Mouse (Mus musculus): ENCODE measurements around the gene Fibp. TPM values are rescaled to one million over a fixed set of nuclear protein-coding genes. Genes with fewer than 3 reads are reported as not detected.

The Fibp gene
- total RNA-seq, 4 experiments from 2014 or later: 95.6 to 139 (median 110) TPM

GRCm38 (mm10) chr19:5432992-5433852, 27.2 kb upstream of the Fibp start:
- DNase-seq: peak; percentile 53

DNA sequence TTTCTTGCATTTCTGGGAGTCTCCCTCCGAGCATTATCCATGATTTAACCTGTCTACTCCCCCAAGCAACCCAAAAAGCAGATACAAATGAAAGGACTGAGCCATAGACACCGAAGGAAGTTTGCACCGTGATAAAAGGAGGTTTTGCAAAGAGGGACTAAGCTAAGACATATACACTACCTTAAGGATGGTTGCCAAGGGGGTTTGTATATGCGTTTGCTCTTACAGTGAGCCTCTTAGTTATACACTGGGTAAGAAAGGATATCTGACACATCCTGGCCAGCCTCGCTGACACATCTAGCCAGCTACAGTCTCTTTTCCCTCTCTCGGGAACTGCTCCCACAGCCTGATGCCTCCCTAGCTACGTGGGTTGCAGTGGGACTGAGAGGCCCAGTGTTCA, 26.5 kb upstream of the Fibp start:
- DNase-seq: no peak

DNA sequence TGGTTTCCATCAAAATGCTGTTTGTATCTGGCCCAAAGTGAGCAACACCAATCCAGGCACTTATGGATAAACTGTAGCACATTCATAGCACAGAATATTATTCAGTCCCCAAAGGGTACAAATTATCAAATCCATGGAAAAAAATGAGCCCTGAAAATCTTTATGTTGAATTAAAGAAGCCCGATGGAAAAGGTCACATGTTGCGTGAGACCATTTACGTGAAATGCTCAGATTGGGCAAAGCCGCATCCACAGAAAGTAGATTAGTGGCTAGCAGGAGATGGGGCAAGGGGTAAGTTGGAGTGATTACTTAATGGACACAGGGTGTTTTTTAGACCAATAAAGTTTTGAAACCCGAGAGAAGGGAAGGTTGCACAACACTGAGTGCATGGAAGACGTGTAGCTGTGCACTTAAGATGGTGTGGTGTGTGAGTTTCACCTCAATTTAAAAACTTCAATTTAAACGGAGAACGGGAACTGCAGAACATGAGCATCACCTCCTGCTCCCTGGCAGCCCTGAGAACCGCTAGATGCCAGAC, 16.0 kb upstream of the Fibp start:
- no peak for DNase-seq

DNA sequence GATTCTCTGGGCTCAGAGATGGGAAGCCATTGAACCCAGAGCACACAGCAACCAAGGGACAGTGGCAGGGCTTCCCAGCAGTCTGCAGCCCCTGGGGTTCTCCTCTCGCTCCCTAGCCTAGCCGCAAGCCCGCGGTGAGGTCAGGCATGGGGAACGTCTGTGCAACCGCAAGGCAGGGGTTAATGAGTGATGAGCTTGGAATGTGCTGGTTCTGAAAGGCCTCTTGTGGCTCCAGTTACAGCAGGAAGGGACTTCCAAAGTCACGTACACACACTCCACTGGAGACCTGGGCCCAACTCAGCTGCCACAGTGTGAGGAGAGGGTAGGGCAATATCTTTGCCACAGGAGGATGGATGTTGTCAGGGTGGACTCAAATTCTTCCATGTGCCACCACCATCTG, 15.5 kb upstream of the Fibp start:
- DNase-seq: no peak

GRCm38 (mm10) chr19:5445747-5446146, 14.7 kb upstream of the Fibp start:
- no peak for DNase-seq

DNA sequence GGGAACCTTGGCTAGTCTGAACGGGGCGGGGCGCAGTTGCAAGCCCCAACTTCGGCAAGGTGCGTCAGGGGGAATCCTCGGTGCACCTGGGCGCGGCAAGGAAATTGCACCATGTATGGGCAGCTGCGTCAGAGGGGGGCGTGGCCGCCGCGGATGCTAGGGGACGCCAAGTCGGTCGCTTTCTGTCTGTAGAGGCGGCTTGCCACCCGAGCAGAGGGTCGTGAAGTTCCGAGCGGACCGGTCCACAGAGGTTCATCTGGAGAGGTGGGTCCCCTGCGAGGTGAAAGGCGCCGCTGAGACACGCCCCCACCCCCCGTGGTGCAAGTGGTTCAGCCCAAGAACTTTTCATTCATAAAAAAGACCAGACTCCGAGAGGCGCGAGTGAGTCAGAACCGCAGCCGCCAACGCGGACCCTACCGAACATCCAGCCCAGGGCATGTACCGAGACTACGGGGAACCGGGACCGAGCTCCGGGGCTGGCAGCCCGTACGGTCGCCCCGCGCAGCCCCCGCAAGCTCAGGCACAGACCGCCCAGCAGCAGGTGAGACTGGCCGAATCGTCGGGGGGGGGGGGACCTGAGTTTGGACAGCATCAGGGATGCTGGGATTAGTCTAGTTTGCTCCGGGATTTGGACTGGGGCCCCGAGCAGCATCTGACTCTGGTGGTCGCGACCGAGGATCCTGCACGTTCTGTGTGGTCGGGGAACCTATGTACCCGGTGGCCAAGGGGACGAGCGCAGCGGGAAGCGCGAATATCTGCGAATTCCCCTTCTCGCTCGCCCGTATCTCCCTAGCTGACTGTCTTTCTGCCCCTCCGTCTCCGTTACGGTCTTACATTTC, 12.7 kb upstream of the Fibp start, which contains the start of gene Fosl1:
Fosl1 (plus strand) TSS at position 33 of the 839 bp plus-strand sequence.
- no peak for DNase-seq

DNA sequence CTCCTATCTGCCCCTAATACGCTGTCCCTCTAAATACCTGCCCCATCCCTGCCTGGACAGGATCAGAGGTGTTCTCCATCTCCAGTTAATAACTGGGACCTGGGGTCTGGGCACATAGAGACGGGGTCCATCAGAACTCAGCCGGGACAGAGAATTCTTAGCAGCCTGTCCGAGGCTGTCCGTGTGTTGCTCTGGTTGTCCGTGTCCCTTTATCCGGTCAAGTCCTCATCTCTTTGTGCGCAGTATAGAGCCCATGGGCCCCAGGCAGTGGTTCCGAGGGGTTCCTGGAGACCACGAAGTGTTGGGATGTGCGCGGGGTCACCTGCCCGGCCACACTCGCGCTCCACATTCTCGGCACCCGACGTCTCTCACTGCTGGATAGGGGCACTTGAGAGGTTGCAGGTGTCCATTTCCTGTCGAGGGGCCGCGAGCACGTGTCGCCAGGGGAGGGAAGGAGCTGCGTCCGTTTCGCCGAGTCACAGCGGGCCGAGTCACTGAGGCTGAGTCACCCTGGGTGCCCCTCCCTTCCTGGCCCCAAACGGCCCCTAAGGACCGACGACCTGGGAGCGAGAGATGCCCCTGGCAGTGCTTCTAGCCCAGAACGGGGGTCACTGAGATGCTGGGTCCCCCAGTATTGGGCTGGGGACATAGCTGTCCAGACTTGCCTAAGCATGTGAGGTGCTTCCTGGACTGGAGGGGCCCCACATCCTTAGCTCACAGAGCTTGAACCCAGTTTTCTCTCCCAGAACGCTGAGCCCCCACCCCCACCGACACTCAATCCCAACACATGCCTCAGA, 11.9 kb upstream of the Fibp start:
- no peak for DNase-seq

- DNase-seq: no peak
Observed at GRCm38 (mm10) chr19:5449673-5450072, 10.7 kb upstream of the Fibp start.

- no peak for DNase-seq
Observed at GRCm38 (mm10) chr19:5451766-5452165, 8.6 kb upstream of the Fibp start.

GRCm38 (mm10) chr19:5455037-5455436, 5.4 kb upstream of the Fibp start:
- no peak for DNase-seq

GRCm38 (mm10) chr19:5455568-5455967, 4.8 kb upstream of the Fibp start:
- DNase-seq: no peak

DNA sequence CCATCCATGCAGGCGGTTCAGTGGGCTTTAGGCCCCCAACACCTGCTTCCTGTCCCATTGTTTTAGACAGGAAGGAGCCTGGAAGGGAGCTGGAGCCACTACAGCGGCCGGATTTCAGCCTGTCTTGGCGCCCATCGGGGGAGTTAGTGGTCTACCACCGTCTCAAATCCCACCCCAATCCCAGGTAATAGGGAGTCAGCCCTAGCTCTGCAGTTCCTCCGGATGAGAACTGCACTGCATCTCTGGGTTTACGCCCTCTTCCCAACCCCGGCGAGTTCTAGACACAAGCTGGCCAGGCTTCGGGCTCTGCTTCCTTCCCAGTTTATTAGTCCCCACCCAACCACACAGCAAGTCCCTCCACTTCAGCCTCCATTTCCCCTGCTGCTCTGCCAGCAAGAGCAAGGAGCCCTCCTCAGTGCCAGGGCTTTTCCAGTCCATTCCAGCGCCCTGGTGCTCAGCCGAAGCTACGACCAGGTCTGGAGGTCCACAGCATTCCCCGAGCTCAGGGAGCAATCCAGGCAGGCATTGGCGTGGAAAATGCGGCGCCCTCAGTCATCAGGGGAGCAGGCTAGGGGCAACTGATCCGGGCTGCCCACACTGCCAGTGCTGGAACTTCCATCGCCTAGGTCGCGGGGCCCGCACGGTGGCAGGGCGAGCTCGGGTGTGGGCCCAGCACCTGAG, 4.0 kb upstream of the Fibp start:
- no peak for DNase-seq

DNA sequence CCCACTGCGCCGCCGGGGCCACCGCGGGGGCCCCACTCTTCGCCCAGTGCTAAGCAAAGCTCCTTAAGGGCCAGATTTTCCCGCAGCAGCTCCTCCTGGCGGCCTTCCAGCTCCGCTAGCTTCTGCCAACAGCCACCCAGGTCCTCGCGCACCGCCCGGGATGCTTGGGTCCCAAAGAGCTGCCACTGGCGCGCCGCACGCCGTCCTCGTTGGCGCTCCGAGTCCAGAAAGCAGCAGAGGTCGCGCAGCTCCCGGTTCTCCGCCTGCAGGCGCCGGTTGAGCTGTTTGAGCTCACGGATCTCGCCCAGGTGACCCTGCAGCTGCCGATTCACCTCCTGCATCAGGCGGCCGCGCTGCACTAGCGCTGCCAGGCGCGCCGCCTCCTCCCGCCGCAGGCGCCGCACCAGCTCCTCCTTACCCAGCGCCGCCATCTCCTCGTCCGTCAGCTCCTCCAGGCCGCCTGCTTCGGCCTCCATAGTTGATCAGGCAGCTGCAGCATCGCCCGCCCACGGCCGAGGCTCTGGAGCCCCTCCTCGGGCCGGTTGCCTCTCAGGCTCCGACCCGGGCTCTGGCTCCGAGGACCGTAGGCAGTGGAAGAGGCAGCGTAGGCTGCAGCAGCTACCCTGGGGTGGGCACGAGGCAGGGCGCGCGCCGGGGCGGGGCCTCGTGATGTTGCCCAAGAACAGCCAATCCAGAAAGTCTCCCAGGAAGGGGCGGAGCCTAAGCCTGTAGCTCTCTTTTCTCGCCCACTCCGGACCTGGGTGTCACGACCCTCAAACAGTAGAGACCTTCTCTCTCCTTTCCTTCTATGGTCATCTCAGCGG, 3.3 kb upstream of the Fibp start:
- DNase-seq: peak; percentile 93

DNA sequence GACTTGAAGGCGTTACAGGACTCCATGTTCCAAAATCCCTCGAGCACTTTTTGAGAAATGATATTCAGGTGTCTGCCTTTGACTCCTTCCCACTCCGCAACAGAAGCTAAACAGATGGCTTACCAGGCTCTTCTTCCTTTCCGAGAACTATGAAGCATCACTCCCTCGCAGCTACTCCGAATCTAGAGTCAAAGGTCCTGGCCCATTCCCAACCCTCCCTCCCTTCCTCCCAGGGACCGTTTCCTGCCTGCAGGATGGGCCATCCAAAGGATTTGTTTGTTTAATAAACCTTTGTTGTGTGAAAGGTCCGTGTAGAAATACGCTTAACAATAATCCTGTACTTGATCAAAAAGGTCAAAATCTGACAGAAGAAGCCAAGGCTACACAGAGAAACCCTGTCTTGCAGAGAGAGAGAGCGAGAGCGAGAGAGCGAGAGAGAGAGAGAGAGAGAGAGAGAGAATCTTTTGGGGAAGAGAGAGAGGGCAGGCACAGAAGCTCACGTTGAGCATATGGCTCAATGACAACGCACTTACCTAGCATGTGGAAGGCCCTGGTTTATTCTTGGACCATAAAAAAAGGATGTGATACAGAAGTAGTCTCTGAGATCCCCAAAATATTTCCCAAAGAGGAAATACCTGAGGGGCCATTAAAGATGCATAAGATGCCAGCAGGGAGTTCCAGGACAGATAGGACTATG, 2.5 kb upstream of the Fibp start, which contains the start of gene Ccdc85b:
Ccdc85b (minus strand) TSS at position 149 of the 697 bp plus-strand sequence.
- DNase-seq: no peak

GRCm38 (mm10) chr19:5459019-5459418, 1.4 kb upstream of the Fibp start:
- DNase-seq: no peak

DNA sequence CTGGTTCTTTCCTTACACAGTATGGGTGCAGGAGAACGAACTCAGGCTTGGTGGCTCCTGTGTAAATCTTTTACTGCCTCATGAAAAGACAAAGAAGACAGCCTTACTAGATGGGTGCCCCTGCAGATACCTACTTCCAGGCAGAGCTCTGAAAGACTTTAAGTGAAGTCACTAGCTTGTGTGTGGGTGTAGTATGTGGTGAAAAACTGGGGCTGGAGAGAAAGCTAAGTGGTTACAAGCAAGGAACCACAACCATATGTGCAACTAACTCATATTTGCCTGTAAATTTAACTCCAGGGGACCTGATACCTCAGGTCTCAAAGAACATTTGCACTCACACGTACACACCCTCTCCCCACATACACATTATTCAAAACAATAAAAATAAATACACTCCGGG, 519 bp upstream of the Fibp start:
- DNase-seq: no peak

DNA sequence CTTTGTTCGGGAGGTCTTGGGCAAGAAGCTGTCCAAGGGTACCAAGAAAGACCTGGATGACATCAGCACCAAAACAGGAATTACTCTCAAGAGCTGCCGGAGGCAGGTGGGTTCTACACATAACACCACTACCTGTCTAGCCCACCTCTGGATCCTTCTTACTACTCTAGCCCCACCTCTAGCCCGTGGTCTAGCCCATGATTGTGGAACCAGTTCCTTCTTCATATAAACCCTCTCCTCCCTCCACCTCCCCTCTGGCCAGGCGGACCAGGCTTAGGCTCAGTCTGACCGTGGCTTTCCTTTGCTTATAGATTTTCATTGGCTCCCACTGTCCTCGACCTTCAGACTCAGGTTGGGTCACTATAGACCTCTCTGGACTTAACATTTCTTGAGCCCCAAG, 996 bp downstream of the Fibp start:
- no peak for DNase-seq

DNA sequence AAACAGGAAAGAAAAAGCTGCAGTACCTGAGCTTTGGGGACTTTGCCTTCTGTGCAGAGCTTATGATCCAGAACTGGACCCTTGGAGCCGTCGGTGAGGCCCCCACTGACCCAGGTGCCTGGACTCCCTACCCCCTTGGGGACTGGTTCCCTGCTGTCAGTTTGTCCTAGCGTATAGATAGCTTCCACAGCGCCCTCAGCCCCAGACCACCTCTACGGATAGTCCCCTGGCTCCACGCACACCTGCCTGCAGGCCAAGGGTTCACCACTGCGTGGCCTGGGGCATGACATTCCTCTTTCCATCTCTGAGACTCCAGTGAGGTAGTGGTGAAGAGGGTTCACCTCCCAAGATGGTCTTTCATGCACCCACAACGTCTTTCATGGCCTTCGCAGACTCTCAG, 2.8 kb downstream of the Fibp start:
- no peak for DNase-seq

DNA sequence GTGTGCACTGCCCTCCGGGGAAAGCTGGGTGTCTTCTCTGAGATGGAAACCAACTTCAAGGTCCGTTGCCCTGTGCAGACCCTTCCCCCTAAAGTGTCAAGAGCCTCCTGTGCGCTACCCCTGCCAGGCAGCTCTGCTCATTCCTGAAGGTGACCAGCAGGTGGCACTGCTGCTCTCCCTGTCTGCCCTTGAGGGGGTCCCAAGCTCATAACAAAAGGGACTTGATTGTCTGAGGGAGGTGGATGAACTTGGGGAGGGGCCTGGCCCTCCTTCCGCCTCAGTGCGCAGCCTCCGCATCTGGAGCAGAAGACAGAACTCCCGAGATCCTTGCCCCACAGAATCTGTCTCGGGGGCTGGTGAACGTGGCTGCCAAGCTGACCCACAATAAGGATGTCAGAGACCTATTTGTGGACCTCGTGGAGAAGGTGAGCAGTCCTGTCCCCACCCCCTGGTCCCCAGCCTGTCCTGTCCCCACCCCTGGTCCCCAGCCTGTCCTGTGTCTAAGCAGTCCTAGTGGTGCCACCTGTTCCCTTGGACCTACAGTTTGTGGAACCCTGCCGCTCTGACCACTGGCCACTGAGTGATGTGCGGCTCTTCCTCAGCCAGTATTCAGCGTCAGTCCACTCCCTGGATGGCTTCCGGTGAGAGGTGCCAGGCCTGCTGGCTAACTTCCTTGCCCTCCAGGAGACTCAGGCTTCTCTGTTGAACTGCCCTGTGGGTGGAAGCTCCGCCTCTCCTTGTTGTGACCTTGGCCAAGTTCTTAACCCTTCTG, 3.6 kb downstream of the Fibp start:
- DNase-seq: no peak

Data from adrenal gland, adult 8-10 months (tissue).